Mouse (Mus musculus): ENCODE measurements around the gene Tex26. TPM values are rescaled to one million over a fixed set of nuclear protein-coding genes. Genes with fewer than 3 reads are reported as not detected.
A peak's percentile ranks its signal among the peaks of the same experiment; 100 is the strongest.

Gene Tex26
- polyA plus RNA-seq, 1 experiment from 2014 or later, result 0.74 TPM

DNA sequence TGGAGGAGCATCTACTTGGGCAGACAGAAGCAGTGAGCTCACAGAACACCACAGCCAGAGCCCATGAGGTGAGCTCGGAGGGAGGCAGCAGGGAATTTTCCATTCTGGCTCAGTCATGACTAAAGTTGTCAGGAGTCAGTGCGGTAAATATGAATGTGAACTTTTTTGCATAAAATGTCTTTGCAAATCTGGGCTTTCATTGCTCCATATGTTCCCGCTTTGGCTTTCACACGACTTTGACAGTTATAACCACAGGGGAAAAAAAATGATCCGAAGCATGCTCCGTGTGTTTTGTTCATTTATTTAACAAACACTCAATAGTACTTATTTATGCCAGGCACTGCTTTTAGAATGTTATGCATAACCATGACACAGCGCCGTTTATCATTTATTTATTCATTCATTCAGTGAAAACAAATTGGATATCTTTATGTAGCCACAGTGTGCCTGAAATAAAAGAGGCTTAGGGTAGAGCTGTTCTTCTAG is 32.6 kb upstream of the Tex26 start:
- Histone ChIP-seq H3K4me2 (ENCODE audit: low read depth, low read length) (no peak overlapping the region), H3K9me3 (replicated peaks; ENCODE audit: control insufficient read depth, low read length) (no peaks in the 10 kb centered on the region; the same call in 1 of the 2 replicates), H3K36me3 (replicated peaks; ENCODE audit: control insufficient read depth, insufficient read depth, low read depth, low read length) (no peaks in the 10 kb centered on the region), H3K27me3 (ENCODE audit: control insufficient read depth, insufficient read depth, low read length) (no peaks in the 10 kb centered on the region), H3K4me3 (ENCODE audit: low read depth, low read length) (no peak overlapping the region), H3K4me1 (ENCODE audit: control insufficient read depth, insufficient read depth, low read length) (no peaks in the 10 kb centered on the region), H3K9ac (replicated peaks; ENCODE audit: low read length) (no peak overlapping the region), H3K27ac (replicated peaks; ENCODE audit: low read depth, low read length) (no peak overlapping the region)
- WGBS, result 89% methylated on average over 8 of the region's 8 CpGs
- DNase-seq (ENCODE audit: low spot score) (no peak), ATAC-seq (replicated peaks; ENCODE audit: insufficient number of reproducible peaks, low FRiP score, low TSS enrichment, low read depth) (no peak)

DNA sequence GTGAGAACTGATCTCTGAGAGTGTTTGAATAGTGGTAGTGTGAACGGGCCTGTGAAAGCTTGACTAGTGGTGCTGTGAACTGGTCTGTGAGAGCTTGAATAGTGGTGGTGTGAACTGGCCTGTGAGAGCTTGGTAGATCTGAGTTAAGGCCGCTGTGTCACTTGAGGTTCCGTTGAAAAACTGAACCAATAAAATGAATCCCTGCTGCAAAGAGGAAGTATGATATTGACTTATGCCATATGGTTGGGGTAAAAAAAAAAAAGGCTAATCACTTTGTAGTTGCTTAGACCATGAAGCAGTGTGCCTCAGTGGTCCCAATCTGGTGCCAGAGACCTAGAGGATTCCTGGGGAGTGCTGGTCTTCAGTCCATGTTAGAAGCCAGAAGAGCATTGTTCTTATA is 30.0 kb upstream of the Tex26 start:
- 94% methylated on average over 3 of the region's 3 CpGs for WGBS
- ATAC-seq (replicated peaks; ENCODE audit: insufficient number of reproducible peaks, low FRiP score, low TSS enrichment, low read depth), result no peak
- no peaks in the 10 kb centered on the region; the same call in 1 of the 2 replicates for H3K9me3 ChIP-seq (replicated peaks; ENCODE audit: control insufficient read depth, low read length)

DNA sequence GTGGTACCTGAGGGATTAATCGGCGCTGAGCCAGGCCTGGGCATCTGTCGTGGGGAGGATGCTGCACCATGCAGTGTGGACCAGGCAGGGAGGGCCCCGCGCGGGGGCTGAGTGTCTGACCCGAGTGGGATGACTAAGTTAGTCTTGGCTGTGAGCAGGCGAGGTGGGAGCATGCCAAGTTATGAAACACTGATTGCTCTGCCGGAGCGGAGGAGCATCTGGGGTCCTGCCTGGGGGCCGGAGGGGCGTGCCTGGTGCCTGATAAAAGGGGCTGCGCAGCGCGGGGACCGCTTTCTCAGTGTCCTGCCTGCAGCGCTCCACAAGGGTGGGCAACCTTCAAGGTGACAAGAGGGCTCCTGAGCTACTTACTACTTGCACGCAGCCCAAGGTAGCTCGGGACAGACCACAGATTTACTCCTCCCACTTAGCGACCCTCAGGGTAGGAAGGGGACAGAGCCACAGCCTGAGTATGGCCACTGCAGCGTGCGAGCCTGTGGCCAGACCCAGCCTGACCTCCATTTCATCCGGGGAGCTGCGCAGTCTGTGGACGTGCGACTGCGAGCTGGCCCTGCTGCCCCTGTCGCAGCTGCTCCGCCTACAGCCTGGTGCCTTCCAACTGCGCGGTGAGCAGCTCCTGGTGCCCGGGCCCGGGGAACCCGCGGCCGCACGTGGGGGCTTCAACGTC is 27.8 kb upstream of the Tex26 start, which contains the start of gene Medag:
Gene Medag, plus strand, starts transcription at position 241 of the 685 bp plus-strand sequence.
- Histone ChIP-seq H3K4me1 (ENCODE audit: control insufficient read depth, insufficient read depth, low read length) (no peaks in the 10 kb centered on the region), H3K36me3 (replicated peaks; ENCODE audit: control insufficient read depth, insufficient read depth, low read depth, low read length) (no peaks in the 10 kb centered on the region), H3K9ac (replicated peaks; ENCODE audit: low read length) (peak within 1 kb of the TSS; percentile 52), H3K4me3 (ENCODE audit: low read depth, low read length) (peak within 1 kb of the TSS; percentile 28), H3K27ac (replicated peaks; ENCODE audit: low read depth, low read length) (no peak within 1 kb of the TSS), H3K4me2 (ENCODE audit: low read depth, low read length) (peak within 1 kb of the TSS; percentile 73), H3K9me3 (replicated peaks; ENCODE audit: control insufficient read depth, low read length) (no peaks in the 10 kb centered on the region; the same call in 1 of the 2 replicates), H3K27me3 (ENCODE audit: control insufficient read depth, insufficient read depth, low read length) (0 out of 2 replicates have a peak, but pooled peaks cover 2% of the 10 kb centered on the region)
- 3% methylated on average over 38 of the region's 38 CpGs for WGBS
- peak; percentile 41 for DNase-seq (ENCODE audit: low spot score)
- peak; percentile 76 for ATAC-seq (replicated peaks; ENCODE audit: insufficient number of reproducible peaks, low FRiP score, low TSS enrichment, low read depth)

More for the DNA sequence above, 30.0 kb upstream of the Tex26 start:
- no peak for DNase-seq (ENCODE audit: low spot score)
- Histone ChIP-seq H3K4me2 (ENCODE audit: low read depth, low read length) (no peak overlapping the region), H3K9ac (replicated peaks; ENCODE audit: low read length) (no peak overlapping the region), H3K36me3 (replicated peaks; ENCODE audit: control insufficient read depth, insufficient read depth, low read depth, low read length) (no peaks in the 10 kb centered on the region), H3K4me3 (ENCODE audit: low read depth, low read length) (no peak overlapping the region), H3K27me3 (ENCODE audit: control insufficient read depth, insufficient read depth, low read length) (0 out of 2 replicates have a peak, but pooled peaks cover 2% of the 10 kb centered on the region), H3K27ac (replicated peaks; ENCODE audit: low read depth, low read length) (no peak overlapping the region), H3K4me1 (ENCODE audit: control insufficient read depth, insufficient read depth, low read length) (no peaks in the 10 kb centered on the region)

GRCm38 (mm10) chr5:149412194-149412575 is 27.3 kb upstream of the Tex26 start:
- Histone ChIP-seq H3K27ac (replicated peaks; ENCODE audit: low read depth, low read length) (no peak overlapping the region), H3K4me2 (ENCODE audit: low read depth, low read length) (peak overlapping the region; percentile 73), H3K9ac (replicated peaks; ENCODE audit: low read length) (peak overlapping the region; percentile 52), H3K4me3 (ENCODE audit: low read depth, low read length) (peak overlapping the region; percentile 28), H3K9me3 (replicated peaks; ENCODE audit: control insufficient read depth, low read length) (no peaks in the 10 kb centered on the region; the same call in 1 of the 2 replicates), H3K27me3 (ENCODE audit: control insufficient read depth, insufficient read depth, low read length) (0 out of 2 replicates have a peak, but pooled peaks cover 2% of the 10 kb centered on the region), H3K36me3 (replicated peaks; ENCODE audit: control insufficient read depth, insufficient read depth, low read depth, low read length) (no peaks in the 10 kb centered on the region), H3K4me1 (ENCODE audit: control insufficient read depth, insufficient read depth, low read length) (no peaks in the 10 kb centered on the region)
- WGBS, result 31% methylated on average over 11 of the region's 11 CpGs
- ATAC-seq (replicated peaks; ENCODE audit: insufficient number of reproducible peaks, low FRiP score, low TSS enrichment, low read depth) (no peak), DNase-seq (ENCODE audit: low spot score) (no peak)

- Histone ChIP-seq H3K36me3 (replicated peaks; ENCODE audit: control insufficient read depth, insufficient read depth, low read depth, low read length) (no peaks in the 10 kb centered on the region), H3K27ac (replicated peaks; ENCODE audit: low read depth, low read length) (no peak overlapping the region), H3K9me3 (replicated peaks; ENCODE audit: control insufficient read depth, low read length) (no peaks in the 10 kb centered on the region; the same call in 1 of the 2 replicates), H3K4me1 (ENCODE audit: control insufficient read depth, insufficient read depth, low read length) (no peaks in the 10 kb centered on the region), H3K9ac (replicated peaks; ENCODE audit: low read length) (no peak overlapping the region), H3K4me3 (ENCODE audit: low read depth, low read length) (no peak overlapping the region), H3K4me2 (ENCODE audit: low read depth, low read length) (no peak overlapping the region), H3K27me3 (ENCODE audit: control insufficient read depth, insufficient read depth, low read length) (0 out of 2 replicates have a peak, but pooled peaks cover 2% of the 10 kb centered on the region)
- DNase-seq (ENCODE audit: low spot score) (no peak), ATAC-seq (replicated peaks; ENCODE audit: insufficient number of reproducible peaks, low FRiP score, low TSS enrichment, low read depth) (no peak)
- 88% methylated on average over 10 of the region's 10 CpGs for whole genome bisulfite sequencing
Observed at GRCm38 (mm10) chr5:149412671-149413070, 26.8 kb upstream of the Tex26 start.

DNA sequence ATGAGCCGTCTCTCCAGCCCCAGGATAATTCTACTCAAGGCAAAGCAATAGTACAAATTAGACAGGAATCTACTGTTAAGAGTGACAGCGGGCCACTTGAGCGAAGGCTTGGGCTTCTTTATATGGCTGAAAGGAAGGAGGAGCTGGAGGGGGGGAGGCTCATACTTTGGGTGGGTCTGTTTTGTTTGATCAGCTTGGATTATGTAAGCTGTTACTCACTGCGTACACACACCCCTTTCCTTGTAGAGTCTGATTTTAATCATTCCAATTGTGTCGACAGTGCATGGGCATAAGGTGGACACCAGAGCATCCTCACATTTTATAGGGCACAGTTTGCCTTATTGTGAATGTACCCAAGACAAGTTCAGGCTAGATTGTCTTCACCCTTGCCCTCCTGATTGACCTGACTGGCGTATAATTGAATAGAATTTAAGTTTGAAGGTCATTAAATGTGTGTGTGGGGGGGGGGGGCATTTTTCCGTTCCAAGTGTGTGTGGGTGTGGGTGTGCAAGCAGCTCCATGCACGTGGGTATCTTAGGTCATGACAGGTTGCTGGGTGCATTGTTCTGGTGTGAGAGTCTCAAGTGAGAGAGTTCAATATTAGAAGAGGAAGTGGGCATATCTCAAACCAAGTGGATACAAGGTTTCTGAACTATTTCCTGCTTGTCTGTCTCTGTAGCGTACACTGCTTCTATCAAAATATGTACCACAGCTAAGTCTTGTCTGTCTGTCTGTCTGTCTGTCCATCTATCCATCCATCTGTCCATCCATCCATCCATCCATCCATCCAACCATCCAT is 24.9 kb upstream of the Tex26 start:
- Histone ChIP-seq H3K4me1 (ENCODE audit: control insufficient read depth, insufficient read depth, low read length) (no peaks in the 10 kb centered on the region), H3K36me3 (replicated peaks; ENCODE audit: control insufficient read depth, insufficient read depth, low read depth, low read length) (no peaks in the 10 kb centered on the region), H3K27me3 (ENCODE audit: control insufficient read depth, insufficient read depth, low read length) (0 out of 2 replicates have a peak, but pooled peaks cover 2% of the 10 kb centered on the region), H3K9ac (replicated peaks; ENCODE audit: low read length) (no peak overlapping the region), H3K4me2 (ENCODE audit: low read depth, low read length) (no peak overlapping the region), H3K4me3 (ENCODE audit: low read depth, low read length) (no peak overlapping the region), H3K27ac (replicated peaks; ENCODE audit: low read depth, low read length) (no peak overlapping the region), H3K9me3 (replicated peaks; ENCODE audit: control insufficient read depth, low read length) (no peaks in the 10 kb centered on the region)
- ATAC-seq (replicated peaks; ENCODE audit: insufficient number of reproducible peaks, low FRiP score, low TSS enrichment, low read depth), result no peak
- 77% methylated on average over 9 of the region's 9 CpGs for WGBS
- no peak for DNase-seq (ENCODE audit: low spot score)

GRCm38 (mm10) chr5:149417381-149417780 is 22.1 kb upstream of the Tex26 start:
- 94% methylated on average over 4 of the region's 4 CpGs for WGBS
- no peak overlapping the region for H3K4me3 ChIP-seq (ENCODE audit: low read depth, low read length)
- no peak overlapping the region for H3K4me2 ChIP-seq (ENCODE audit: low read depth, low read length)
- H3K9ac ChIP-seq (replicated peaks; ENCODE audit: low read length), result no peak overlapping the region
- no peaks in the 10 kb centered on the region for H3K4me1 ChIP-seq (ENCODE audit: control insufficient read depth, insufficient read depth, low read length)
- DNase-seq (ENCODE audit: low spot score) (no peak), ATAC-seq (replicated peaks; ENCODE audit: insufficient number of reproducible peaks, low FRiP score, low TSS enrichment, low read depth) (no peak)
- H3K27ac ChIP-seq (replicated peaks; ENCODE audit: low read depth, low read length), result no peak overlapping the region
- no peaks in the 10 kb centered on the region for H3K36me3 ChIP-seq (replicated peaks; ENCODE audit: control insufficient read depth, insufficient read depth, low read depth, low read length)
- H3K9me3 ChIP-seq (replicated peaks; ENCODE audit: control insufficient read depth, low read length), result no peaks in the 10 kb centered on the region
- no peaks in the 10 kb centered on the region for H3K27me3 ChIP-seq (ENCODE audit: control insufficient read depth, insufficient read depth, low read length)

Measured in embryonic facial prominence, embryonic 11.5 days (tissue).